Mouse (Mus musculus) bone marrow macrophage, adult 2 months (primary cell): Measurements from ENCODE around the gene Eps8l1.

Source experiments
- CTCF ChIP-seq: IDR thresholded peaks from 2 replicates; pipeline ENCODE4 v1.5.1; 2012; ENCODE audit warnings: low read depth, mild to moderate bottlenecking, low read length, moderate library complexity
- POLR2A ChIP-seq: IDR thresholded peaks from 2 replicates; pipeline ENCODE4 v1.6.1; 2012; ENCODE audit warnings: mild to moderate bottlenecking, low read depth, low read length, borderline replicate concordance

GRCm38 (mm10) chr7:4518487-4518886 lies 58.0 kb downstream of the Eps8l1 start:
- no peak for TF ChIP-seq CTCF
- TF ChIP-seq POLR2A: no peak
